Mouse (Mus musculus) cerebellum, adult 11-12 months (tissue): ENCODE measurements around the gene Ap1m1.
A peak's percentile ranks its signal among the peaks of the same experiment; 100 is the strongest.

Experiments
- DNase-seq: peaks from one replicate; pipeline ENCODE4 v3.0.0; 2022

Gene Ap1m1

DNA sequence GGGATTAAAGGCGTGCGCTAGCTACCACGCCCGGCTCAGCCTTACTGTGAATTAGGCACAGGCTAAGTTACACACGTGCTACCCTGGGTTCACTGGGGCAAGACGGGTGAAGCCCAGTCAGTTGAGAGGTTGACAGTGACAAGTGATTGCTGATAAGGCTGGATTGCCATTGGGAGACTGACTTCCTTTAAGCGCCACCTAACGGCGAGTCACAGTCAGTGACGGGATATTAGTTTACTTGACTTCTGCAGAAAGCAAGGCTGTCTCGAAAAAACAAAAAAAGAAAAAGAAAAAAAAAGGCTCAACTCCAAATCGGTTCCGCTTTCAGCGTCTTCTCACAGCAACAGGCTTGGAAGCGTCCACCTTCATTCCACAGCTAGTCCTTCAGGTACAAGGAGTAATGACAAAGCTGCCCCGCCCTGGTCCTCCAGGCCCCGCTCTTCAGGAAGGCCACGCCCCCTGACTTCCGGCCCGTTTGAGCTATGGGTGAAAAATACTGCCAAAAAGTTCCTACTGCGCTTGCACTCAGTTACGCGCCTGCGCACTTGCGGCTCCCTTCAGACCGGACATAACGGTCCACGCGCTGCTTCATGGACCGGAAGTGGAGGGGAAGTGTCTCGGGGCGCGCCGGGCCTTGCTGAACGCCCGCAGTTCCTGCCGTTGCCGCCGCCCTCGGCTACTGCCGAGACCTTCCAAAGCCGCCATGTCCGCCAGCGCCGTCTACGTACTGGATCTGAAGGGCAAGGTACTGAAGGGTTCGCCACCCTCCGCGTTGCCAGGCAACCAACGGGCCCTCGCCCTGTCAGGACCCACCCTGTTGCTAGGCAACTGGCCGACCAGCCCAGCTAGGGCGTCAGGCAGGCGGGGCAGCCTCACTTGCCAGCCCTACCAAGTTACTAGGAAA lies at the start of gene Ap1m1:
TSS of gene Ap1m1 (plus strand) at position 520 of the 904 bp plus-strand sequence.
- peak; percentile 99 for DNase-seq

- DNase-seq: no peak
These were observed 49.6 kb upstream of the Ap1m1 start for GRCm38 (mm10) chr8:72190215-72190539.

DNA sequence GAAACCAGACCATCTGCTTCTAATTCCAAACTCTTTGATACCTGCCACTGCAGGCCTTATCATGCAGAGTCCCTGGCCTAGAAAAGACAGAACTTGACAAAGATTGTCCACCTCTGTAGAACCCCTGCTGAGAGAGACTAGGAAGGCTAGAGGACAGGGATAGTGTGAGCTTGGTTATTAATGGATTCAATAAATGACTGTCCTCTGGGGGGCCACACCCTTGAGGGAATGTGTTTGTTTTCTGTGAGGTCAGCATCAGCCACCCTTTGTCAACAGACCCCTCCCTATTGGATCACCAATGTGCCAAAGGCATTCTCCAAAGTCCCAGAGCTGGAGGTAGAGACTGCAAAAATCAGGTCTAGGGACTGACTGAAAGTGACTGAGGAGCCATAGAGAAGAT lies 47.8 kb upstream of the Ap1m1 start:
- DNase-seq: no peak

GRCm38 (mm10) chr8:72197997-72198396 lies 41.8 kb upstream of the Ap1m1 start:
- no peak for DNase-seq

GRCm38 (mm10) chr8:72208582-72208981 lies 31.2 kb upstream of the Ap1m1 start:
- no peak for DNase-seq

DNA sequence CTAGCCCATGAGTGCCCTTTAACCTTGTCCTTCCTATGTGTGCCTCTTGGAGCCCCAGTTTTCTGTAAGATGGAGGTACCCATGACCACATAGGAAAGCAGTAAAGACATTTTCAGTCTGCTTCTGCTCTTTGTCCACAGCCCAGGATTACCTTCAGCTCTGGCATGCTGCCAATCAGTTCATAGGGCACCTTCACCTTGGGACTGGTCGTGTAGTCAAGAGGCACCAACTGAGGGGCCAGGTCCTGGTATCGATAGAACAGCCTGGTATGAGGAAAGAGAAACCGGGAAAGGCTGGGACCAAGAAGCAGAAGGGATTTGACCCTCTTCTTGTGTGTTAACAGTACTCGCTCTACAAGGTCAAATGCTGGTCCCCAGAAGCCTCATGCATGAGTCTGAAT lies 29.6 kb upstream of the Ap1m1 start:
- DNase-seq: no peak

DNA sequence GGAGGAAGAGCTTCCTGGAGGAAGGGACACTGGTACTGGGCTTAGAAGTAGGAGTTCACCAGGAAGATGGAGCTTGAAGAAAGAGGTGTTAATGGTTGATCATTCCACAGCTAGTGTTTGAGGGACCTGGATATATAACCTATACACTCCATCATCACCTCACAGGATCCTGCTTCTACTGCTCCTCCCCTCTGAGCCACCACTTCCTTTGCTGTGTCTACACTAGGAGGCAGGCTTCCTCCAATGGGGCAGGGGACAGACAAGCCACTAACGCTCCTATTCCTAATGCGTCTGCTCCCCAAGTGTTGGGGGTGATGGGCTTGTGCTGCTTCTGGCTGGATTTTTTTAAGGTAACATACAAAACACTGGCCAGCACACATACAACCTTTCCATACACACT lies 29.1 kb upstream of the Ap1m1 start:
- DNase-seq: no peak

GRCm38 (mm10) chr8:72211846-72212245 lies 28.0 kb upstream of the Ap1m1 start:
- no peak for DNase-seq

GRCm38 (mm10) chr8:72212751-72213150 lies 27.1 kb upstream of the Ap1m1 start, which contains the start of gene Cib3:
TSS of gene Cib3 (minus strand) at chr8:72212837.
- no peak for DNase-seq

GRCm38 (mm10) chr8:72213536-72213935 lies 26.3 kb upstream of the Ap1m1 start, which contains the start of gene Gm11034:
TSS of gene Gm11034 (minus strand) at chr8:72213636.
- no peak for DNase-seq

- DNase-seq: no peak
These were observed 24.8 kb upstream of the Ap1m1 start for GRCm38 (mm10) chr8:72215060-72215459.

DNA sequence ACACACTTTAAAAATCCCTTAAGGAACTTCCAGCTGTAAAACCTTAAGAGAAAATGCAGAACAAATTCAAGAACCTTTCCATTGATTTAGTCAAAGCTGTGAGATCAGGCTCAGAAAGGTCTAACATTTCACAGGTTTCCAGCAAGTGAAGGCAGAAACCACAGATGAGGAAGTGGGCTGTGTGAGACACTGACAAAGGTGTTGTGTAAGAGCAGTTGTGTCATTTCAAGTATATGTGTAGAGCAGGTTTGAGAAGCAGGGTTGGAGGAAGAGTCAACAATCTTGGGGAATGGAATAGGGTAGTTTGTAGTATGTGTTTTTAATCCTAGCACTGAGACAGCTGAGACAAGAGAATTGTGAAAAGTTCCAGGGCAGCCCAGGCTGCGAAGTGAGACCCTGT lies 23.9 kb upstream of the Ap1m1 start:
- no peak for DNase-seq

GRCm38 (mm10) chr8:72218781-72219540 lies 20.9 kb upstream of the Ap1m1 start:
- DNase-seq: no peak

- DNase-seq: peak; percentile 90
These were observed 20.1 kb upstream of the Ap1m1 start, which contains the start of gene Fam32a for GRCm38 (mm10) chr8:72219541-72220363. TSS of gene Fam32a (plus strand) at chr8:72219730.

GRCm38 (mm10) chr8:72220758-72221157 lies 19.1 kb upstream of the Ap1m1 start:
- DNase-seq: no peak

DNA sequence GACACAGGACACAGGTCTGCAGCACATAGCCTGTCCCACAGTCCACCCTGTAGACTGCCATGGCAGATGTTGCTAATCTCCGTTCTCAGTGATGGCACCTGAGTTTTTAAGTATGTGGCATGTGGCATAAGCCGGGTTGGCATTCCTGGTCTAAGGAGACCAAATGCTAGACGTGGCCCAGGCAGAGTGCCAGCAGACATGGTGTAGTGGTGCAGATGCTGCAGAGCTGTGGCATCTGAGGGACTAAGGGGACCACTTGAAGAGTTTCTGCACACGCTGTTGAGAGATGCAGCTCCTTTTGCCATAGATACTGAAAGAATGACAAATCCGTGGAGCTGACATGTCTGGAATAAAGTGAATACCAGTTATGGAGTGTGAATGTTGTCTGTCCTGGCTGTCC lies 17.2 kb upstream of the Ap1m1 start:
- no peak for DNase-seq

GRCm38 (mm10) chr8:72240403-72240763 lies 565 bp downstream of the Ap1m1 start:
- no peak for DNase-seq

- DNase-seq: peak; percentile 45
These were observed 1.1 kb downstream of the Ap1m1 start for GRCm38 (mm10) chr8:72240951-72241350.

DNA sequence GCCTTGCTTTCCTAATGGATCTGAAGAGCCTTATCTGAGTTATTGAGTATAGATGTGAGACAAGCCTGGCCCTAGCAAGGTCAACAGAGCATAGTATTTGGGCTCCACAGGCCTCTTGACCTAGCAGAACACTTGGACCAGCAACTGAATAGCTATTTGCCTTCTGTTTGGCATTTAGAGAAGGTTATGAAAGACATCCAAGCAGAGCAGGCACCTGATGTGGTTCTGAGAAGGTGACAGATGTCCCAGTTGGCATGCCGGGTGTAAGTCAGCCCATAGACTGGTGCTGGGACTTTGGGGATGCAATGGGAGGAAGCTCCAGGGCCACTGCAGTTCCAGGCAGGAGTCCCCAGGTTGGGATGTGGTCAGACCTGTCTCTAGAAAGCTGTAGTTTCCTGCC lies 2.4 kb downstream of the Ap1m1 start:
- DNase-seq: no peak

- DNase-seq: no peak
These were observed 4.8 kb downstream of the Ap1m1 start for GRCm38 (mm10) chr8:72244610-72245009.

GRCm38 (mm10) chr8:72257171-72257901 lies 17.5 kb downstream of the Ap1m1 start:
- DNase-seq: no peak

DNA sequence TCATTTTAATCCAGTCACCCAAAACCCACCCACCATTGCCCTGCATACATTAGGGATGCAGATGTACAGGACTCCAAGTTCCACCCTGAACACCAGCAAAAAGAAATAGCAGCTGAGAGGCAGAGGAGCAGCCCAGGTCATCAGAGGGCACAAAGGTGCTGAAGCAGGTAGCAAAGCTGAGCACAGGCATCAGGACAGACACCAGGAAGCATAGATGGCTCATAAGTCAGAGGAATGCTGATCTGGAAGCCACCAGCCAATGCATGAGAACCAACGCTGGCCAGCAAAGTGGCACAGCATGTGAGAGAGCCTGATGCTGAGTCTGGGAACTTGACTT lies 18.1 kb downstream of the Ap1m1 start:
- no peak for DNase-seq

- DNase-seq: no peak
These were observed 20.0 kb downstream of the Ap1m1 start for GRCm38 (mm10) chr8:72259862-72260261.
